Mouse (Mus musculus): Measurements from ENCODE around the gene Ccdc149.

- TF ChIP-seq CTCF (IDR thresholded peaks at IDR 0.05; ENCODE audit: low read depth, low read length) (no peak), POLR2A (IDR thresholded peaks at IDR 0.05; ENCODE audit: borderline replicate concordance, low read depth, low read length) (no peak)
These were observed 116.9 kb downstream of the Ccdc149 start for GRCm38 (mm10) chr5:52354441-52354840.
